Mouse (Mus musculus) MN1 (cell line): ENCODE measurements around the gene Itch.
"Not testable (repeated sequence)": the region's sequence is repeated elsewhere in the genome, so short reads cannot be mapped to it uniquely, and the experiment has no call there.

ENCODE experiments used
- DNase-seq: peaks from one replicate; pipeline ENCODE4 v3.0.0-alpha.2; 2016; ENCODE audit warnings: low spot score

Itch gene

DNA sequence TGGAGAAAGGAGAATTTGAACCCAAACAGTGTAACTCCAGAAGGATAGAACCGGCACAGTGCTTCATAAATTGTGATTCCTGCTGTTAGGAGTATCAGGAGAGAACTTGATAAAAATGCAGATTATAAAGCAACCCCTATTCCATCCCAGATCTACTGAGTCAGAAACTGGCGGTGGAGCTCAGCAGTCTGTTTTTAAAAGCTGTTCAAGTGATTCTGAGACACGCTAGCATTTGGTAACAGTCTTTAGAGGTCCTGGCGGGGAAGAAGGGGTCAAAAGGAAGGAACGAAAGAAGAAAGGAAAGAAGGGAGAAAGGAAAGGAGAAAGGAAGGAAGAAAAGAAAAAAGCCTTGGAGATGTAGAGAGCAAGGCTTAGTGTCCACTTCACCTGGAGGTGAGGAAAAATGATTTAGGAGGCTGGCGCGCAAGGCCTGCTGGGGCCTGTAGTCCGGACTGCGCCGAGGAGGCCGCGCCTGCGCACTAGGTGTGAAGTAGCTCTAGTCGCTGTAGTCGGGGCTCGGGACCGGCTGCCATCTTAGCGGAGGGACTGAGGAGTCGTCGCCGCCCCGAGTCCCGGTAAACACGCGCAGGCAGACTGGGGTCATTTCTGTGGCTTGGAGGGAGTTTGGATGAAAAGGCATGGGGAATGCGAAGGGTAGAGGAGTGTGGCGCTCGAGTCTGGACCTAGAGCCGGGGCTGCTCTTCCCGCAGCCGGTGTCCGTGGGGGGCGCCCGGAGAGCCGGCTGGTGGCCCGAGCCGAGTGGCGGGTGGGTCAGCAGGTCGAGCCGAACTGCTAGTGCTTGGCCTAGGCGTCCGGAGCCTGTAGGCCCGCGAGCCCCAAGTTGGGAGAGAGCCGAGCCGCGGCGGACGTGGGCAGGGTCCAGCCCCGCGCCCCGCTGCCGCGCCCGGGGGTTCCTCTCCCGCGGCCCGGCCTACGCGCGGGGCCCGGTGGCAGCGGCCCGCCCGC, at the start of gene Itch:
Gene Itch (plus strand): TSS at position 499 of the 966 bp plus-strand sequence.
- peak; percentile 95 for DNase-seq

GRCm38 (mm10) chr2:155084546-155084945, 48.8 kb upstream of the Itch start:
- no peak for DNase-seq

GRCm38 (mm10) chr2:155086328-155086727, 47.0 kb upstream of the Itch start:
- no peak for DNase-seq

- DNase-seq: no peak
Observed at GRCm38 (mm10) chr2:155088264-155088663, 45.0 kb upstream of the Itch start.

GRCm38 (mm10) chr2:155090909-155091742, 42.2 kb upstream of the Itch start:
- DNase-seq: no peak

DNA sequence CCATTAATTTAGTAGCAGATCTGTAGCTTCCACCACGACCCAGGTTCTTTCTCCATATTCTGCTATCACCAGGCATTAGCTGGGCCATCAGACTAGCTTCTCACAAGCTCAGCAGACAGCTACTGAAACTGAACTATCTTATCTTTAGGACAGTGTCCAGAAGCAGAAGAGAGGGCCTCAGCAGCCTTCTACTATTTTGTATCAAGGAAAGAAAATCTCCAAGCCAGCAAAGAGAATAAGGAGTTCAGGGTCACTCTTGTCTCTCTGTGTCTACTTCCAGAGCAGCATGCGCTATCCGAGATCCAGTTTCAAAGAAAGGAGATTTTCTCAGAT, 41.6 kb upstream of the Itch start:
- no peak for DNase-seq

GRCm38 (mm10) chr2:155093418-155093817, 39.9 kb upstream of the Itch start:
- no peak for DNase-seq

DNA sequence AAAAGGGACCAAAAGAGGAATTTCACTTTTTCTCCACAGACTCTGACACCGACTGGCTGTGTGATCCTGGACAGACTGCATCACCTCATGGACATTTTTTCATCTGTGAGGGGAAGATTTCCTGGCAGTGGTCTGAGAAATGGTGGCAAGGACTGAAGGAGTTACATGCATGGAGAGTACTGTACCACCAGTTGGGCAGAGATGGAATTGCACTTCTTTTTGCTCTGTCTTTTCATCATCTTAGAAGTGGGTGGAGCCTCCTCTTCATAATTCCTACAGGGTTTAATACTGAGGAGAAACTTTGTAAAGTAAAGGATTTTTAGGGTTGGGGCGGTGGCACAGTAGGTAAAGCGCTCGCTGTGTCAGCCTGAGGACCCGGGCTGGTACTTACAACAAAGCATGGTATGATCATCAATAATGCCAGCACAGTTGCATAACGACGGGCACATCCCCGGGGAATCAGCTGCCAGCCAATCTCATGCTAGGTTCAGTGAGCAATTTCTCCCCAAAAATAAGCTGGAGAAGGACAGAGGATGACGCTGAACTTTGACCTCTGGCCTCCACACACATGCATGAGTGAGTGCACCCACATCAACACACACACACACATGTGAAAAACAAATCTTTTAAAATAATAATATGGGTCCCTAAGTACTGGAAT, 34.5 kb upstream of the Itch start:
- no peak for DNase-seq

GRCm38 (mm10) chr2:155099421-155099820, 33.9 kb upstream of the Itch start:
- DNase-seq: no peak

- no peak for DNase-seq
Observed at GRCm38 (mm10) chr2:155099994-155100795, 33.1 kb upstream of the Itch start.

GRCm38 (mm10) chr2:155100796-155101259, 32.5 kb upstream of the Itch start:
- no peak for DNase-seq

GRCm38 (mm10) chr2:155101761-155102181, 31.5 kb upstream of the Itch start:
- DNase-seq: no peak

DNA sequence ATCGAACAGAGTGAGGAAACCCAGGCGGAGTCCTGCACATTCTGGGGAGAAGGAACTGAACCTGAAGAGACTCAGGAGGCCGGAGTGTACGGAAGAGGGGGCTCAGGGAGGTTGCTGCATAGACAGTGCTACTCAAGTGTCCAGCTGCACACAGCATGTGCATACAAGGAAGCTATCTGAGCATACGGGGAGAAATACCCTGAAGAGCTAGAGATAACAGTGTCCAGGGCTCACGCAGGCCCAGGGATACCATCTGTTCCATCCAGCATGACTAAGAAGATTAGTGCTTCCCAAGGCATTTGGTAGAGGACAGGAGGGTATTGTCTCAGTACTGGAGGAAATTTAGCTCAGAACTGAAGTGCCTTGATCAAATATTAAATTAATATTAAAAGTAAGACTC, 29.7 kb upstream of the Itch start:
- DNase-seq: peak; percentile 46

DNA sequence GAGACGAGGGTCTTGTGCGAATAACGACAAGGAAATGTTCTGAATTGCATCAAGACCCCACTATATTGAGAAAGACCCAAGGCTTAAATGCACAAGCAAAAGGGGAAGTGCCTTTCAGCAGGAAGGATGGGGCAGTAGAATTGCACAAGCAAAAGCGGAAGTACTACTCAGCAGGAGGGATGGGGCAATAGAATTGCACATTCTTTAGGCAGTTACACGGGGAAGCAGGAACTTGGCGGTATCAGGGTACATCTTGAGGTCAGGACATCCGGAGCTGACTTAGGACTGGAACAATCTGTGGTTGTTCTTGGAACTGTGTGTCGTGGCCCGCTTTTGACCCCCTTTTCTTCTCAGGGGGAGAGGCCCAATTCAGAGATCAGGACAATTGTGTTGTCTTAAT, 26.0 kb upstream of the Itch start:
- not testable (repeated sequence) for DNase-seq

GRCm38 (mm10) chr2:155115216-155115830, 18.0 kb upstream of the Itch start:
- no peak for DNase-seq

DNA sequence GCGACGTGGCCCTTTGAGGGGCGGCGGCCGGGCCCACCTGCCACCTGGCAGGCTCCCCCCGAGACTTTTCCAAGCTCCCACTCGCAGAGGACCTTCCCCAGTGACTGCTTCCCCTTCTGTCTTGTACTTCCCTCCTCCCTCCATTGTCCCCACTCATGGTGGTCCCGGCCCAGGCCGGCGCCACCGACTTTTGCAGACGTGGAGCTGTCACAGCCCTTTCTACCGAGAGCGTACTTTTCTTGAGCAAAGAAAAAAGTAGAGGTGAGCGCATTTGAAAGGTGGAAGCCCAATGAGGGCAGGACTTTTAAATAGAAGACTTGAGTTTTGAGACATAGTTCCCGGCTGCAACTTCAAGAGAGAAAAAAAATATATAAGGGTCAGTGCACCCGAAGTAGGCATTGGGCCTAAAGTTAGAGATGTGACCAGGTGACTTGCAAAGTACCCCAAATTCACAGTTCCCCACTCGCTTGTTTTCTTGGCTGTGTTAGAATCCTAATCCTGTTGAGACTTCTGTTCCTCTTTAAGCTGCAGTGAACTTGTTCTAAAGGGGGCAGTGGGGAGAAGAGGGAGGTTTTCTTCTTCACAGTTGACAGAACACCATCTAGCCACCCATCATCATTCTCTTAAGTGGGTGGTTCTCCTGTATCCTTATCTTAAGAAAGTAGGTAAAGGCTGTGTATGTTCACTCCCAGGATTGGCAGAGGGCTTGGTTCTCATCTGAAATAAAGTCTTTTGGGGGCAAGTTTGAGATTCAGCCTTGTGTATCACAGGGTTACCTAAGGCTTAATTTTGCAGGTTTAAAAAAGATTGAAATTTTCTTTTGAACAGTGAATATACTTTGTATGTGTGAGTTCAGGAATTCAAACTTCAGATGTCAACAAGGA, 910 bp downstream of the Itch start:
- DNase-seq: peak; percentile 19

- DNase-seq: no peak
Observed at GRCm38 (mm10) chr2:155135092-155135491, 1.8 kb downstream of the Itch start.

- DNase-seq: no peak
Observed at GRCm38 (mm10) chr2:155135534-155135933, 2.2 kb downstream of the Itch start.

GRCm38 (mm10) chr2:155140986-155141385, 7.7 kb downstream of the Itch start:
- DNase-seq: no peak

DNA sequence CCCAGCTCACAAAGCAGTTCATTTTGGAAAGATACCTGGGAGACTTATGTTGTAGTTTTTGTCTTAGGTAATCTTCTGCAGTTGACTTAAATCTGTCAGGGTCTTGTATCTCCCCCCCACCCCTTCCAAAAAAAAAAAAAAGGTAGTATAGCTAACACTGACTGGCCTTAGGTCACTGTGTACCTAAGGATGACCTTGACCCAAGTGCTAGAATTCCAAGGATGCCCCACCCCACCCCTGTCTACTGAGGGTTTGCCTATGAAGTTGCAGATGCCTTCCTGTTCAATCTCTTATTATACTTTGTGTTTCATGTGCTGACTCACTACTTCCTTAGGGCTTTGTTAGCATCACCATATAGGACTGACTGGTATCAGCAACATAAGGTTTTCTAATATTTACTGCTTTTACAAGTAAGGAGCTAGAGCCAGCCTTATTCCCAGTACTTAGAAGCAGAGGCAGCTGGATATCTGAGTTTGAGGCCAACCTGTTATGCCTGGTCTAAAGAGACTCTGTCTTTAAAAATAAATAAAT, 8.8 kb downstream of the Itch start:
- no peak for DNase-seq
